ENCODE assay signal across 11 mouse cellular contexts in the genomic region with DNA sequence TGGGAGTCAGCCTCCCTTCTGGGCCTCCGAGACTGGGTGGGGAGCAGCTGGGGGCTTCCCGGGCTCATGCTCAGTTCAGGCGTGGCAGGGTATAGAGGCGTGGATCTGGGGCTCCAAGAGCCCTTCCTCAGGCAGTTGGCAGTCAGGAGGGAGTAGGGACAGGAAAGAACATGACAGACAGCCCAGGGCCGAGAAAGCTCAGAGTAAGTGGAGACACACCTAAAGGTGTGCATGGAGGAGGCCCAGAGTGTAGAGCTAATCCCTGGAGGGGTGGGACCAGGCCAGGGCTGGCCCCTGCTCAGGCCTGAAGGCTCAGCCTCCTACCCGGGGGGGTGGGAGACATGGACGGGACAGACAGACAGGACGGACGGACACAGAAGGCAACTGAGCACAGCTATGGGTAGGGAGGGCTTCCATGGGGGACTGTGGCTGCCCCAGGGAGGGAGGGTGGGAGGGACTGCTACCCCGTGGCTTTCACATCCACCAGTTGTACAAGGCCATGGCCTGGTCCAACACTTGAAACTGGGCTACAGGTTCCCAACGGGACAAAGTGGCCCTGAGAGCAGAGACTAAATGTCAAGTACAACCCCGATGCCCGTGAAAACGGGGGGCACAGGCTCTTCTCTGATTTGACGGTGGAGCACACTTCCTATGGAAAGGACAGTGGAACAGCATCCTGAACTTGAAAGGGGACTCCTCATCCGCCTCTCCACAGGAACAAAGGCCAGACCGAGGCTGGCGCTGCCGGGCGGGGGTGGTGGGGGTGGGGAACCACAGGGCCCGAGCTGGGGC. TPM values are rescaled to one million over a fixed set of nuclear protein-coding genes. Genes with fewer than 3 reads are reported as not detected.
A peak's percentile ranks its signal among the peaks of the same experiment; 100 is the strongest.
DNase-seq lines count a peak whose midpoint lies in the region; ATAC-seq lines count a peak whose summit lies in the region.
"Had no signal": no experiment of that assay in that cellular context is flagged by ENCODE, and none has a peak within 500 bp of the region (broad histone marks: within the 10 kb centered on the region; RNA-seq: fewer than 3 reads in every experiment).

No protein-coding gene starts in this region.

- no peak for ATAC-seq in heart, embryonic 13.5 days (ENCODE audit: extremely low read depth, insufficient number of reproducible peaks, low FRiP score, low TSS enrichment)
- ATAC-seq in embryonic facial prominence, embryonic 11.5 days (replicated peaks; ENCODE audit: insufficient number of reproducible peaks, low FRiP score, low TSS enrichment, low read depth), result no peak
- no peak for ATAC-seq in midbrain, embryonic 11.5 days (ENCODE audit: low FRiP score)

- no peaks in the 10 kb centered on the region for H3K27me3 ChIP-seq in heart, embryonic 13.5 days (replicated peaks)
- no peaks in the 10 kb centered on the region for H3K27me3 ChIP-seq in embryonic facial prominence, embryonic 11.5 days (ENCODE audit: control insufficient read depth, insufficient read depth, low read length)
- H3K27me3 ChIP-seq in hindbrain, embryonic 10.5 days (ENCODE audit: insufficient read depth, poor library complexity, severe bottlenecking), result no peaks in the 10 kb centered on the region
- no peaks in the 10 kb centered on the region for H3K27me3 ChIP-seq in midbrain, embryonic 11.5 days (ENCODE audit: control insufficient read depth, insufficient read depth, low read length)

- H3K4me2 ChIP-seq in heart, embryonic 13.5 days, result peak overlapping the region; percentile 25; the same call in 1 of the 2 replicates
- no peak overlapping the region for H3K4me2 ChIP-seq in embryonic facial prominence, embryonic 11.5 days (ENCODE audit: low read depth, low read length)
- H3K4me2 ChIP-seq in midbrain, embryonic 11.5 days, result no peak overlapping the region

- no peak overlapping the region for H3K4me3 ChIP-seq in heart, embryonic 13.5 days
- H3K4me3 ChIP-seq in embryonic facial prominence, embryonic 11.5 days (ENCODE audit: low read depth, low read length), result no peak overlapping the region
- no peak overlapping the region for H3K4me3 ChIP-seq in hindbrain, embryonic 10.5 days
- H3K4me3 ChIP-seq in midbrain, embryonic 11.5 days (ENCODE audit: low read depth, low read length), result no peak overlapping the region

- DNase-seq in heart, adult 18-20 months, result no peak
- no peak for DNase-seq in embryonic facial prominence, embryonic 11.5 days (ENCODE audit: low spot score)
- no peak for DNase-seq in hindbrain, embryonic 10.5 days (ENCODE audit: low spot score)
- DNase-seq in midbrain, embryonic 11.5 days (ENCODE audit: low spot score, missing footprints), result peak; percentile 83
- DNase-seq in left cerebral cortex, postnatal 25 days (ENCODE audit: low spot score in 2 of 2), result no peak
- DNase-seq in gastrocnemius, adult 8-10 months (ENCODE audit: low spot score in 2 of 2), result no peak
- DNase-seq in kidney, adult 11 months, result no peak
- DNase-seq: kidney, adult 9 months; liver; thymus, postnatal 4 days had no signal

- intact Hi-C loops in left cerebral cortex, postnatal 25 days (cut with DNase I), result loop anchor here (2.0 kb wide), 2 partner anchors 55 to 73 kb away; a partner anchor contains a TSS

- H3K4me1 ChIP-seq in heart, embryonic 13.5 days, result peaks cover 65% of the 10 kb centered on the region
- peaks cover 11% of the 10 kb centered on the region for H3K4me1 ChIP-seq in embryonic facial prominence, embryonic 11.5 days (ENCODE audit: control insufficient read depth, insufficient read depth, low read length)
- peaks cover 94% of the 10 kb centered on the region for H3K4me1 ChIP-seq in hindbrain, embryonic 10.5 days (replicated peaks)
- peaks cover 39% of the 10 kb centered on the region for H3K4me1 ChIP-seq in midbrain, embryonic 11.5 days (ENCODE audit: control insufficient read depth, insufficient read depth, low read length)

- peak overlapping the region; percentile 25; the same call in 1 of the 2 replicates for H3K27ac ChIP-seq in heart, embryonic 13.5 days (replicated peaks)
- H3K27ac ChIP-seq in embryonic facial prominence, embryonic 11.5 days (replicated peaks; ENCODE audit: low read depth, low read length), result peak overlapping the region; percentile 66
- peak overlapping the region; percentile 84 for H3K27ac ChIP-seq in hindbrain, embryonic 10.5 days
- H3K27ac ChIP-seq in midbrain, embryonic 11.5 days (ENCODE audit: low read depth, low read length), result no peak overlapping the region; the same call in 1 of the 2 replicates

- H3K36me3 ChIP-seq in heart, embryonic 13.5 days, result no peaks in the 10 kb centered on the region
- H3K36me3 ChIP-seq in embryonic facial prominence, embryonic 11.5 days (replicated peaks; ENCODE audit: control insufficient read depth, insufficient read depth, low read depth, low read length), result no peaks in the 10 kb centered on the region
- H3K36me3 ChIP-seq in hindbrain, embryonic 10.5 days, result peaks cover 10% of the 10 kb centered on the region
- no peaks in the 10 kb centered on the region for H3K36me3 ChIP-seq in midbrain, embryonic 11.5 days (ENCODE audit: control insufficient read depth, insufficient read depth, low read length)

- no peaks in the 10 kb centered on the region for H3K9me3 ChIP-seq in heart, embryonic 13.5 days
- H3K9me3 ChIP-seq in embryonic facial prominence, embryonic 11.5 days (replicated peaks; ENCODE audit: control insufficient read depth, low read length), result no peaks in the 10 kb centered on the region
- no peaks in the 10 kb centered on the region for H3K9me3 ChIP-seq in hindbrain, embryonic 10.5 days
- no peaks in the 10 kb centered on the region for H3K9me3 ChIP-seq in midbrain, embryonic 11.5 days (ENCODE audit: control insufficient read depth, low read length)

- H3K9ac ChIP-seq in heart, embryonic 13.5 days, result peak overlapping the region; percentile 52; the same call in 1 of the 2 replicates
- H3K9ac ChIP-seq in embryonic facial prominence, embryonic 11.5 days (replicated peaks; ENCODE audit: low read length), result no peak overlapping the region; the same call in 1 of the 2 replicates
- H3K9ac ChIP-seq in midbrain, embryonic 11.5 days (ENCODE audit: low read length), result no peak overlapping the region

- WGBS in heart, embryonic 13.5 days, result 72% methylated on average over 21 of the region's 21 CpGs
- WGBS in embryonic facial prominence, embryonic 11.5 days, result 74% methylated on average over 21 of the region's 21 CpGs
- WGBS in hindbrain, embryonic 10.5 days, result 74% methylated on average over 21 of the region's 21 CpGs
- WGBS in midbrain, embryonic 11.5 days, result 81% methylated on average over 21 of the region's 21 CpGs

RNA-seq across cellular contexts. Expression of a gene that starts 40.6 kb away (rescaled TPM):
- polyA plus RNA-seq in heart, embryonic 13.5 days (2015; fragmentation: Nextera tagmentation; extraction: Ambion mirVana), result 2.2 and 2.8 TPM in 2 replicates
- total RNA-seq in heart, adult 18-20 months (2021), result 10 to 100 TPM; 25.6 to 30.2 TPM
- polyA plus RNA-seq in embryonic facial prominence, embryonic 11.5 days (2014; fragmentation: Nextera tagmentation; extraction: Ambion mirVana), result 7.8 and 8.3 TPM in 2 replicates
- polyA plus RNA-seq in hindbrain, embryonic 10.5 days (2016; fragmentation: Nextera tagmentation; extraction: Ambion mirVana), result 2.9 and 3.3 TPM in 2 replicates
- 8.1 and 9.0 TPM in 2 replicates for polyA plus RNA-seq in midbrain, embryonic 11.5 days (2014; fragmentation: Nextera tagmentation; extraction: Ambion mirVana)
- total RNA-seq in left cerebral cortex, postnatal 25 days (2021), result 10 to 100 TPM; 28.8 to 29.6 TPM
- 100 to 1,000 TPM; 133 to 150 (median 139) TPM for total RNA-seq in gastrocnemius, adult 8-10 months (2022)

RNA-seq across cellular contexts. Expression of a gene that starts 40.9 kb away (rescaled TPM):
- 63.0 and 65.7 TPM in 2 replicates for polyA plus RNA-seq in heart, embryonic 13.5 days (2015; fragmentation: Nextera tagmentation; extraction: Ambion mirVana)
- total RNA-seq in heart, adult 18-20 months (2021), result 10 to 100 TPM; 89.9 to 97.2 TPM
- polyA plus RNA-seq in embryonic facial prominence, embryonic 11.5 days (2014; fragmentation: Nextera tagmentation; extraction: Ambion mirVana), result 86.6 and 101 TPM in 2 replicates
- polyA plus RNA-seq in hindbrain, embryonic 10.5 days (2016; fragmentation: Nextera tagmentation; extraction: Ambion mirVana), result 76.9 and 82.1 TPM in 2 replicates
- 83.3 and 92.0 TPM in 2 replicates for polyA plus RNA-seq in midbrain, embryonic 11.5 days (2014; fragmentation: Nextera tagmentation; extraction: Ambion mirVana)
- total RNA-seq in left cerebral cortex, postnatal 25 days (2021), result 100 to 1,000 TPM; 151 to 157 TPM
- 100 to 1,000 TPM; 111 to 120 (median 117) TPM for total RNA-seq in gastrocnemius, adult 8-10 months (2022)

RNA-seq across cellular contexts. Expression of a gene that starts 55.2 kb away (rescaled TPM):
- 4.9 and 5.8 TPM in 2 replicates for polyA plus RNA-seq in heart, embryonic 13.5 days (2015; fragmentation: Nextera tagmentation; extraction: Ambion mirVana)
- 10 to 100 TPM; 38.5 to 42.5 TPM for total RNA-seq in heart, adult 18-20 months (2021)
- 8.4 and 9.8 TPM in 2 replicates for polyA plus RNA-seq in embryonic facial prominence, embryonic 11.5 days (2014; fragmentation: Nextera tagmentation; extraction: Ambion mirVana)
- 14.3 and 16.0 TPM in 2 replicates for polyA plus RNA-seq in hindbrain, embryonic 10.5 days (2016; fragmentation: Nextera tagmentation; extraction: Ambion mirVana)
- 19.2 and 20.4 TPM in 2 replicates for polyA plus RNA-seq in midbrain, embryonic 11.5 days (2014; fragmentation: Nextera tagmentation; extraction: Ambion mirVana)
- 10 to 100 TPM; 74.7 to 76.9 TPM for total RNA-seq in left cerebral cortex, postnatal 25 days (2021)
- total RNA-seq in gastrocnemius, adult 8-10 months (2022), result 10 to 100 TPM; 41.1 to 49.4 (median 43.5) TPM
